Mouse (Mus musculus) midbrain, postnatal 0 days (tissue): ENCODE measurements at regions not wholly inside any gene's neighbourhood (a gene's known extent, or its start where the extent isn't known, plus 50 kb on each side); places are given as distances from the start of the nearest gene placed in this dataset.

Experiments used
- ATAC-seq: fragments of 200-750 bp; cut with Nextera tagmentation; 2 replicates; pipeline ENCODE4 v1.8.0; 2017; ENCODE audit warnings: moderate number of reproducible peaks, mild to moderate bottlenecking, moderate TSS enrichment, moderate library complexity; ENCODE audit not compliant: low FRiP score
- DNase-seq: peaks from one replicate; pipeline ENCODE4 v3.0.0-alpha.2; 2015; ENCODE audit warnings: low spot score
- H3K27ac ChIP-seq: fragments of 300-500 bp; sonication (generic); 2 replicates; pipeline ENCODE4 v1.5.1; 2014; ENCODE audit warnings: low read depth, mild to moderate bottlenecking, low read length, mixed read lengths
- H3K27me3 ChIP-seq: fragments of 300-500 bp; sonication (generic); 2 replicates; pipeline ENCODE4 v1.6.1; 2014; ENCODE audit warnings: low read length, control low read depth, mixed read lengths; ENCODE audit not compliant: insufficient read depth
- H3K36me3 ChIP-seq: fragments of 300-500 bp; sonication (generic); 2 replicates; pipeline ENCODE4 v1.6.1; 2014; ENCODE audit warnings: low read length, control low read depth, mixed read lengths; ENCODE audit not compliant: insufficient read depth
- H3K4me1 ChIP-seq: fragments of 300-500 bp; sonication (generic); 2 replicates; pipeline ENCODE4 v1.6.1; 2014; ENCODE audit warnings: mild to moderate bottlenecking, control low read depth, antibody characterized with exemption, low read length, mixed read lengths; ENCODE audit not compliant: insufficient read depth
- H3K4me2 ChIP-seq: fragments of 300-500 bp; sonication (generic); 2 replicates; pipeline ENCODE4 v1.6.1; 2014; ENCODE audit warnings: low read depth, mild to moderate bottlenecking, low read length, mixed read lengths; ENCODE audit not compliant: poor library complexity, severe bottlenecking
- H3K4me3 ChIP-seq: fragments of 300-500 bp; sonication (generic); 2 replicates; pipeline ENCODE4 v1.5.1; 2014; ENCODE audit warnings: low read depth, mild to moderate bottlenecking, low read length, moderate library complexity
- H3K9ac ChIP-seq: fragments of 300-500 bp; sonication (generic); replicated peaks from 2 replicates; pipeline ENCODE4 v1.6.1; 2014; ENCODE audit warnings: mild to moderate bottlenecking, low read length, moderate library complexity, mixed read lengths; ENCODE audit not compliant: poor library complexity, severe bottlenecking
- H3K9me3 ChIP-seq: fragments of 300-500 bp; sonication (generic); 2 replicates; pipeline ENCODE4 v1.6.1; 2016; ENCODE audit warnings: low read length, control low read depth
- CTCF ChIP-seq: IDR thresholded peaks from 2 replicates; pipeline ENCODE4 v1.5.1; 2016; ENCODE audit warnings: antibody characterized with exemption, mild to moderate bottlenecking
- WGBS: fragments of 180-500 bp; shearing (Covaris S2); extraction: QIAGEN DNeasy Blood & Tissue Kit; methylation state at CpG from one replicate; pipeline ENCODE4 v1.1.7; 2014; 5-methylcytosine and 5-hydroxymethylcytosine counted together

- H3K4me2 ChIP-seq, result no peak overlapping the region
- DNase-seq (no peak), ATAC-seq (no peak)
- TF ChIP-seq CTCF, result no peak
- H3K27ac ChIP-seq, result no peak overlapping the region
- no peaks in the 10 kb centered on the region for H3K36me3 ChIP-seq
- H3K27me3 ChIP-seq, result no peaks in the 10 kb centered on the region
- no peaks in the 10 kb centered on the region for H3K9me3 ChIP-seq
- H3K4me3 ChIP-seq, result no peak overlapping the region
- no peak overlapping the region for H3K9ac ChIP-seq
- peaks cover 7% of the 10 kb centered on the region for H3K4me1 ChIP-seq
- WGBS, result 50% methylated on average over 2 of the region's 2 CpGs
Measured at GRCm38 (mm10) chr11:43351818-43352217, 74.2 kb downstream of the Pttg1 start.

GRCm38 (mm10) chr11:43351348-43351747, 74.7 kb downstream of the Pttg1 start:
- peaks cover 7% of the 10 kb centered on the region for H3K4me1 ChIP-seq
- H3K27ac ChIP-seq, result no peak overlapping the region
- H3K4me3 ChIP-seq, result no peak overlapping the region
- H3K4me2 ChIP-seq, result no peak overlapping the region
- H3K9ac ChIP-seq, result no peak overlapping the region
- H3K9me3 ChIP-seq, result no peaks in the 10 kb centered on the region
- no peak for TF ChIP-seq CTCF
- 92% methylated on average over 2 of the region's 2 CpGs for WGBS
- no peaks in the 10 kb centered on the region for H3K36me3 ChIP-seq
- DNase-seq (no peak), ATAC-seq (no peak)
- H3K27me3 ChIP-seq, result no peaks in the 10 kb centered on the region

GRCm38 (mm10) chr11:43350242-43350641, 75.8 kb downstream of the Pttg1 start:
- H3K9me3 ChIP-seq, result no peaks in the 10 kb centered on the region
- peak overlapping the region; percentile 55 for H3K27ac ChIP-seq
- H3K4me3 ChIP-seq, result no peak overlapping the region
- 0 out of 2 replicates have a peak overlapping the region, but pooled peaks have one; percentile 20 for H3K9ac ChIP-seq
- DNase-seq (peak; percentile 65), ATAC-seq (peak; percentile 27; the same call in 1 of the 2 replicates)
- H3K4me2 ChIP-seq, result no peak overlapping the region
- peaks cover 7% of the 10 kb centered on the region for H3K4me1 ChIP-seq
- WGBS, result 15% methylated on average over 3 of the region's 3 CpGs
- H3K36me3 ChIP-seq, result no peaks in the 10 kb centered on the region
- no peaks in the 10 kb centered on the region for H3K27me3 ChIP-seq
- TF ChIP-seq CTCF, result no peak

- Histone ChIP-seq H3K4me2 (no peak overlapping the region), H3K4me3 (no peak overlapping the region), H3K4me1 (peaks cover 10% of the 10 kb centered on the region), H3K36me3 (no peaks in the 10 kb centered on the region), H3K27ac (peak overlapping the region; percentile 26), H3K9me3 (no peaks in the 10 kb centered on the region), H3K27me3 (no peaks in the 10 kb centered on the region), H3K9ac (no peak overlapping the region)
- DNase-seq, result no peak
- TF ChIP-seq CTCF, result peak; percentile 44
- ATAC-seq, result no peak
- 51% methylated on average over 7 of the region's 7 CpGs for WGBS
Measured at GRCm38 (mm10) chr11:43349564-43349963, 76.5 kb downstream of the Pttg1 start.

GRCm38 (mm10) chr11:43348571-43348970, 77.5 kb downstream of the Pttg1 start:
- peak; percentile 98 for TF ChIP-seq CTCF
- DNase-seq (peak; percentile 88), ATAC-seq (peak; percentile 39; the same call in 1 of the 2 replicates)
- no peaks in the 10 kb centered on the region for H3K9me3 ChIP-seq
- no peaks in the 10 kb centered on the region for H3K27me3 ChIP-seq
- H3K27ac ChIP-seq, result no peak overlapping the region
- H3K4me3 ChIP-seq, result no peak overlapping the region
- no peak overlapping the region for H3K4me2 ChIP-seq
- H3K36me3 ChIP-seq, result no peaks in the 10 kb centered on the region
- no peak overlapping the region for H3K9ac ChIP-seq
- peaks cover 10% of the 10 kb centered on the region for H3K4me1 ChIP-seq
- WGBS, result 8% methylated on average over 4 of the region's 4 CpGs

- TF ChIP-seq CTCF, result no peak
- no peaks in the 10 kb centered on the region for H3K9me3 ChIP-seq
- no peak overlapping the region for H3K9ac ChIP-seq
- ATAC-seq (no peak), DNase-seq (no peak)
- H3K4me2 ChIP-seq, result no peak overlapping the region
- H3K27ac ChIP-seq, result no peak overlapping the region
- 97% methylated on average over 9 of the region's 9 CpGs for WGBS
- H3K4me1 ChIP-seq, result peaks cover 10% of the 10 kb centered on the region
- H3K4me3 ChIP-seq, result no peak overlapping the region
- no peaks in the 10 kb centered on the region for H3K36me3 ChIP-seq
- no peaks in the 10 kb centered on the region for H3K27me3 ChIP-seq
Measured at GRCm38 (mm10) chr11:43346489-43346888, 79.6 kb downstream of the Pttg1 start.
